In genomic region chr16:84581166-84581565, GRCm38 (mm10) we compare ENCODE assay signal across 31 mouse cellular contexts.
DNase-seq lines count a peak whose midpoint lies in the region; ATAC-seq and TF ChIP-seq lines count a peak whose summit lies in the region.
"Had no signal": no experiment of that assay in that cellular context is flagged by ENCODE, and none has a peak within 500 bp of the region (broad histone marks: within the 10 kb centered on the region; RNA-seq: fewer than 3 reads in every experiment).

No protein-coding gene starts in this region.

- H3K27me3 ChIP-seq in liver, postnatal 0 days (ENCODE audit: insufficient read depth, low read length) = no peaks in the 10 kb centered on the region
- H3K27me3 ChIP-seq: embryonic facial prominence, embryonic 15.5 days; heart, embryonic 15.5 days; hindbrain, embryonic 12.5 days; limb, embryonic 12.5 days; liver, embryonic 13.5 days; neural tube, embryonic 12.5 days had no signal

- intact Hi-C loops in left cerebral cortex, adult 2 months (cut with DNase I) = no loop called here

- H3K9ac ChIP-seq in liver, postnatal 0 days (replicated peaks) = no peak overlapping the region
- H3K9ac ChIP-seq: embryonic facial prominence, embryonic 15.5 days; heart, embryonic 15.5 days; hindbrain, embryonic 12.5 days; limb, embryonic 12.5 days; liver, embryonic 13.5 days; lung, embryonic 14.5 days; neural tube, embryonic 12.5 days had no signal

- WGBS in liver, postnatal 0 days (ENCODE audit: insufficient replicate concordance) = 68% methylated on average over 4 of the region's 4 CpGs

- no peak overlapping the region for H3K27ac ChIP-seq in liver, postnatal 0 days (ENCODE audit: low read depth)
- no peak overlapping the region for H3K27ac ChIP-seq in left cerebral cortex, adult 2 months
- H3K27ac ChIP-seq: embryonic facial prominence, embryonic 10.5 days; embryonic facial prominence, embryonic 15.5 days; heart, embryonic 10.5 days; heart, embryonic 15.5 days; hindbrain, embryonic 12.5 days; hindbrain, postnatal 0 days; limb, embryonic 12.5 days; liver, embryonic 13.5 days; neural tube, embryonic 12.5 days had no signal

- no peak for ATAC-seq in liver, postnatal 0 days
- ATAC-seq: activated CD4-positive, CD25-positive, alpha-beta regulatory T cell, adult 4 months; forebrain, embryonic 14.5 days; hindbrain, postnatal 0 days; intestine, embryonic 16.5 days; midbrain, embryonic 16.5 days had no signal

- H3K9me3 ChIP-seq in liver, postnatal 0 days (ENCODE audit: low read length) = no peaks in the 10 kb centered on the region
- H3K9me3 ChIP-seq: embryonic facial prominence, embryonic 15.5 days; heart, embryonic 10.5 days; heart, embryonic 15.5 days; hindbrain, embryonic 12.5 days; limb, embryonic 12.5 days; liver, embryonic 13.5 days; neural tube, embryonic 12.5 days had no signal

- DNase-seq in liver, postnatal 0 days = no peak
- DNase-seq in liver = no peak
- peak; percentile 30 for DNase-seq in thymus, postnatal 25 days
- no peak for DNase-seq in thymus, adult 18-20 months
- peak; percentile 33 for DNase-seq in induced T-regulatory cell, adult 2 months (ENCODE audit: low read depth)
- no peak for DNase-seq in left cerebral cortex, adult 2 months (ENCODE audit: extremely low spot score in 1 of 2, low spot score in 2 of 2)
- no peak for DNase-seq in adrenal gland, adult (ENCODE audit: inconsistent age in 2 of 2, low spot score in 1 of 2)
- DNase-seq: adrenal gland, adult 8-10 months; cerebellum, adult 8-10 months; cerebellum, postnatal 25 days; gastrocnemius, postnatal 25 days; heart, adult 11 months; heart, postnatal 36 days; kidney, adult 8-10 months; kidney, postnatal 25 days; liver, embryonic 13.5 days; lung, embryonic 14.5 days; lung, postnatal 14 days; right cerebral cortex, adult 18-20 months had no signal

- TF ChIP-seq EP300 in liver, postnatal 0 days (IDR thresholded peaks at IDR 0.05; ENCODE audit: low read depth) = no peak

- H3K36me3 ChIP-seq in liver, postnatal 0 days (replicated peaks; ENCODE audit: insufficient read depth, low read length) = no peaks in the 10 kb centered on the region
- H3K36me3 ChIP-seq: embryonic facial prominence, embryonic 10.5 days; embryonic facial prominence, embryonic 15.5 days; heart, embryonic 10.5 days; heart, embryonic 15.5 days; hindbrain, embryonic 12.5 days; limb, embryonic 12.5 days; liver, embryonic 13.5 days; neural tube, embryonic 12.5 days had no signal

- no peak overlapping the region for H3K4me3 ChIP-seq in liver, postnatal 0 days (ENCODE audit: low read depth, low read length)
- H3K4me3 ChIP-seq in left cerebral cortex, adult 2 months = no peak overlapping the region
- H3K4me3 ChIP-seq: embryonic facial prominence, embryonic 10.5 days; embryonic facial prominence, embryonic 15.5 days; heart, embryonic 10.5 days; heart, embryonic 15.5 days; hindbrain, embryonic 12.5 days; limb, embryonic 12.5 days; liver, embryonic 13.5 days; neural tube, embryonic 12.5 days had no signal

- TF ChIP-seq CTCF in liver, postnatal 0 days (IDR thresholded peaks at IDR 0.05; ENCODE audit: low read depth) = peak; percentile 25
- TF ChIP-seq CTCF in left cerebral cortex, adult 2 months (IDR thresholded peaks at IDR 0.05) = no peak

- H3K4me1 ChIP-seq in liver, postnatal 0 days (ENCODE audit: insufficient read depth) = no peaks in the 10 kb centered on the region
- H3K4me1 ChIP-seq: embryonic facial prominence, embryonic 10.5 days; embryonic facial prominence, embryonic 15.5 days; heart, embryonic 10.5 days; heart, embryonic 15.5 days; hindbrain, embryonic 12.5 days; limb, embryonic 12.5 days; liver, embryonic 13.5 days; neural tube, embryonic 12.5 days had no signal

- no peak overlapping the region for H3K4me2 ChIP-seq in liver, postnatal 0 days (ENCODE audit: low read depth, low read length)
- H3K4me2 ChIP-seq: embryonic facial prominence, embryonic 15.5 days; heart, embryonic 15.5 days; hindbrain, embryonic 12.5 days; limb, embryonic 12.5 days; liver, embryonic 13.5 days; lung, embryonic 14.5 days; neural tube, embryonic 12.5 days had no signal

Comparison
In these comparisons a context has a peak if more than half of its experiments do, and no peak if none do; other contexts are left out.
1. DNase-seq: peak in thymus, postnatal 25 days (single experiment) and induced T-regulatory cell, adult 2 months (single experiment); none in liver, postnatal 0 days (single experiment), liver (single experiment), thymus, adult 18-20 months (0 of 2), left cerebral cortex, adult 2 months (0 of 2) and adrenal gland, adult (0 of 2).